In the genomic region with DNA sequence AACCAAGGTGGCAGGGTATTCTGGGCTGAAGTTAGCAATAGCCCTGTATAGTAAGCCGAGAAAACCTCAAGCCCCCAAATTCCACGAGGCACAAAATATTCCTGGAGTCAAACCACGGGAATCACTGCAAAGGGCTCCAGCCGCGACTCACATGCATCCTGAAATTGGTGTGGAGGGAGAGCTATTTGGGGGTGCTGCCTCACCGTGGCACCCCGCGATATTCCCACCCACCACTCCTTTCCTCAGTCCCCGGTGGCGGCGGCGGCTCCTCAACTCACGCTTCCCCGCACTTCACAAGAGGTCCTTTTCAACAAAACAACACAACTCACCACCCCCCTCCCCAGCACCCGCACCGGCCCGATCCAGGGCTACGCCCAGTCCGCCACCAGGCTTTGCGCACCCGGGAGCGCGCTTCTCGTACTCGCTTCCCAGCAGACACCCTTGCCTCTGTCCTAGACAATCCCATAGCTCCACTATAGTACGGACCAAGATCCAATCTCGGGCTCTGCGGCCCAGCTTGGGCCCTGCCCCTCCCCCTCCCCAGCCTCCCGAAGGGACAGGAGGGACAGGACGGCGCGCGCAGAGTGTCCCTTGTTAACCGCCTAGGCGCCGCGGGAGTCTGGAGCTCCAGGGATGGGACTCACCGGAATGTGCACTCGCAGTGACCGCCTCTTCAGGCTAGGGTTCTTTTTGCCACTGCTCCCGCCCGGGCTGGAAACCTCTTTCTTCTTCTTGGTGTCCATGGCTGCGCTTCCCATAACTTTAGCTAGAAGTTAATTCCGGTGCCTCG, we compare ENCODE assay signal across 8 mouse cellular contexts. TPM values are rescaled to one million over a fixed set of nuclear protein-coding genes. Genes with fewer than 3 reads are reported as not detected.
DNase-seq lines count a peak whose midpoint lies in the region; ATAC-seq lines count a peak whose summit lies in the region.

No protein-coding gene starts in this region.

- H3K9me3 ChIP-seq in hindbrain, embryonic 13.5 days, result no peaks in the 10 kb centered on the region

- WGBS in hindbrain, embryonic 13.5 days, result under 1% methylated on average over 45 of the region's 45 CpGs

- peaks cover 30% of the 10 kb centered on the region for H3K4me1 ChIP-seq in hindbrain, embryonic 13.5 days (replicated peaks)

- no peaks in the 10 kb centered on the region for H3K36me3 ChIP-seq in hindbrain, embryonic 13.5 days

- peak overlapping the region; percentile 100 for H3K4me2 ChIP-seq in hindbrain, embryonic 13.5 days

- H3K27ac ChIP-seq in hindbrain, embryonic 13.5 days, result no peak overlapping the region

- intact Hi-C loops in left cerebral cortex, postnatal 25 days (cut with DNase I), result loop anchor here (5.0 kb wide), 1 partner anchor 42 kb away; no protein-coding TSS in a partner anchor

- DNase-seq in adrenal gland, adult (ENCODE audit: inconsistent age in 2 of 2, low spot score in 1 of 2), result peak; percentile 79 to 92
- peak; percentile 65 to 69 for DNase-seq in cerebellum, postnatal 10 days
- peak; percentile 29 for DNase-seq in gastrocnemius, adult 18-20 months (ENCODE audit: low spot score)
- peak; percentile 58 to 64 for DNase-seq in left cerebral cortex, postnatal 25 days (ENCODE audit: low spot score in 2 of 2)
- peak; percentile 66 to 70 for DNase-seq in right cerebral cortex, postnatal 10 days (ENCODE audit: low spot score in 2 of 2)

- peak; percentile 68 for ATAC-seq in hindbrain, embryonic 13.5 days (ENCODE audit: low FRiP score)
- peak; percentile 0; the same call in 1 of the 2 replicates for ATAC-seq in megakaryocyte, adult 5-6 weeks (ENCODE audit: poor library complexity, severe bottlenecking)
- ATAC-seq in activated CD4-positive, CD25-positive, alpha-beta regulatory T cell, adult 4 months, result no peak

- H3K27me3 ChIP-seq in hindbrain, embryonic 13.5 days, result peaks cover 67% of the 10 kb centered on the region

- peak overlapping the region; percentile 62 for H3K9ac ChIP-seq in hindbrain, embryonic 13.5 days

- H3K4me3 ChIP-seq in hindbrain, embryonic 13.5 days, result peak overlapping the region; percentile 63

RNA-seq across cellular contexts. Expression of gene Prkag2, which starts 0.9 kb away (rescaled TPM):
- total RNA-seq in gastrocnemius, adult 18-20 months (2021), result 1 to 10 TPM; 6.7 to 9.9 TPM
- polyA plus RNA-seq in hindbrain, embryonic 13.5 days (2015; fragmentation: Nextera tagmentation; extraction: Ambion mirVana), result 80.1 and 82.3 TPM in 2 replicates
- 100 to 1,000 TPM; 102 to 108 TPM for total RNA-seq in left cerebral cortex, postnatal 25 days (2021)
- 37.2 and 46.0 TPM in 2 replicates for total RNA-seq in megakaryocyte, adult 5-6 weeks (2015)
- 45.6 and 48.1 TPM in 2 replicates for total RNA-seq in megakaryocyte, adult 5-6 weeks (2017)
- 10 to 100 TPM; 26.2 to 26.8 TPM for polyA plus RNA-seq in activated CD4-positive, CD25-positive, alpha-beta regulatory T cell, adult 4 months (2017; shearing (Covaris generic))

Comparison
In these comparisons a context has a peak if more than half of its experiments do, and no peak if none do; other contexts are left out.
1. DNase-seq: peak in every context shown above with its lines; median percentile 86 in adrenal gland, adult; 68 in right cerebral cortex, postnatal 10 days; 67 in cerebellum, postnatal 10 days; 61 in left cerebral cortex, postnatal 25 days; 29 in gastrocnemius, adult 18-20 months.